Mouse (Mus musculus) heart, adult 2 months (tissue): ENCODE measurements around the gene Cacnb3. TPM values are rescaled to one million over a fixed set of nuclear protein-coding genes. Genes with fewer than 3 reads are reported as not detected.

ENCODE experiments used
- DNase-seq, 2 experiments: peaks; one replicate each; pipeline ENCODE4 v3.0.0; 2021
- H3K27ac ChIP-seq: fragments of 200-600 bp; 2 replicates; pipeline ENCODE4 v1.8.1; 2022
- H3K27me3 ChIP-seq: fragments of 200-500 bp; 2 replicates; pipeline ENCODE4 v1.6.1; 2012; ENCODE audit warnings: mild to moderate bottlenecking, low read length, inconsistent platforms, mixed read lengths; ENCODE audit not compliant: control insufficient read depth, insufficient read depth
- H3K36me3 ChIP-seq: fragments of 200-500 bp; 2 replicates; pipeline ENCODE4 v1.6.1; 2012; ENCODE audit warnings: low read length, inconsistent platforms; ENCODE audit not compliant: control insufficient read depth, insufficient read depth
- H3K4me1 ChIP-seq: fragments of 200-500 bp; 2 replicates; pipeline ENCODE4 v1.6.1; 2011; ENCODE audit warnings: low read length; ENCODE audit not compliant: control insufficient read depth, insufficient read depth
- H3K4me3 ChIP-seq: fragments of 200-600 bp; 2 replicates; pipeline ENCODE4 v1.8.1; 2022
- H3K79me2 ChIP-seq: fragments of 200-500 bp; replicated peaks from 2 replicates; pipeline ENCODE4 v1.6.1; 2012; ENCODE audit warnings: mild to moderate bottlenecking, inconsistent platforms, low read length, moderate library complexity, mixed read lengths; ENCODE audit not compliant: control insufficient read depth, insufficient read depth
- H3K9ac ChIP-seq: fragments of 200-500 bp; 2 replicates; pipeline ENCODE4 v1.6.1; 2012; ENCODE audit warnings: low read depth, mild to moderate bottlenecking, control low read depth, inconsistent platforms, low read length, mixed read lengths
- CTCF ChIP-seq: fragments of 200-600 bp; IDR thresholded peaks from 2 replicates; pipeline ENCODE4 v1.8.1; 2022; ENCODE audit warnings: antibody characterized with exemption, mild to moderate bottlenecking, moderate library complexity
- EP300 ChIP-seq: fragments of 200-500 bp; IDR thresholded peaks from 2 replicates; pipeline ENCODE4 v1.6.1; 2011; ENCODE audit warnings: low read depth, low read length, control low read depth; ENCODE audit not compliant: insufficient read depth
- POLR2A ChIP-seq: fragments of 200-500 bp; IDR thresholded peaks from 2 replicates; pipeline ENCODE4 v1.6.1; 2011; ENCODE audit warnings: mild to moderate bottlenecking, low read depth, low read length, control low read depth; ENCODE audit not compliant: insufficient read depth
- WGBS: fragments of 180-500 bp; shearing (Covaris S2); methylation state at CpG from one replicate; pipeline ENCODE4 v1.1.7; 2018; 5-methylcytosine and 5-hydroxymethylcytosine counted together
- intact Hi-C: fragments of 180-260 bp; cut with DNase I; formaldehyde crosslinking; loops from one replicate; pipeline ENCODE4 v1.15.1; 2025
- polyA plus RNA-seq: library from polyadenylated mRNA; depleted of rRNA; stranded (reverse); fragments of >200 nt; gene quantifications from 2 replicates; pipeline ENCODE4 v1.2.3, GENCODE M21; 2012
- total RNA-seq, 2 experiments: library from RNA; stranded (reverse); gene quantifications; 2 replicates each; pipeline ENCODE4 v1.2.3; 2021

Gene Cacnb3
- total and polyA plus RNA-seq, 3 experiments = 2.6 to 6.5 (median 2.7) TPM

- DNase-seq = peak in 1 of 2 experiments; percentile 41
- Histone ChIP-seq H3K79me2 (no peaks in the 10 kb centered on the region; the same call in 1 of the 2 replicates), H3K27me3 (no peaks in the 10 kb centered on the region), H3K36me3 (no peaks in the 10 kb centered on the region), H3K4me3 (no peak overlapping the region), H3K27ac (peak overlapping the region; percentile 60), H3K4me1 (peaks cover 1% of the 10 kb centered on the region; the same call in 1 of the 2 replicates), H3K9ac (no peak overlapping the region)
- TF ChIP-seq CTCF (no peak), POLR2A (no peak), EP300 (no peak)
- intact Hi-C loops = loop anchor here (1.0 to 2.0 kb wide), 2 partner anchors 36 to 106 kb away; no protein-coding TSS in a partner anchor
- WGBS = 44% methylated on average over 20 of the region's 20 CpGs
Measured at GRCm38 (mm10) chr15:98616362-98617175, 14.1 kb upstream of the Cacnb3 start.

GRCm38 (mm10) chr15:98617176-98617537 lies 13.5 kb upstream of the Cacnb3 start:
- TF ChIP-seq POLR2A (no peak), EP300 (peak; percentile 79; the same call in 1 of the 2 replicates), CTCF (peak; percentile 98)
- Histone ChIP-seq H3K9ac (0 out of 2 replicates have a peak overlapping the region, but pooled peaks have one; percentile 29), H3K36me3 (no peaks in the 10 kb centered on the region), H3K79me2 (no peaks in the 10 kb centered on the region; the same call in 1 of the 2 replicates), H3K4me1 (peaks cover 1% of the 10 kb centered on the region; the same call in 1 of the 2 replicates), H3K27me3 (no peaks in the 10 kb centered on the region), H3K27ac (no peak overlapping the region), H3K4me3 (no peak overlapping the region)
- peak; percentile 74 to 90 for DNase-seq
- intact Hi-C loops = loop anchor here (1.0 to 2.0 kb wide), 2 partner anchors 37 to 106 kb away; no protein-coding TSS in a partner anchor
- under 1% methylated on average over 12 of the region's 12 CpGs for WGBS

- WGBS = 19% methylated on average over 7 of the region's 7 CpGs
- Histone ChIP-seq H3K27ac (no peak overlapping the region), H3K79me2 (no peaks in the 10 kb centered on the region), H3K4me3 (no peak overlapping the region), H3K4me1 (peaks cover 1% of the 10 kb centered on the region; the same call in 1 of the 2 replicates), H3K9ac (no peak overlapping the region), H3K27me3 (no peaks in the 10 kb centered on the region), H3K36me3 (no peaks in the 10 kb centered on the region)
- TF ChIP-seq POLR2A (no peak), EP300 (no peak), CTCF (no peak)
- intact Hi-C loops = no loop called here
- no peak for DNase-seq
Measured at GRCm38 (mm10) chr15:98622199-98622598, 8.4 kb upstream of the Cacnb3 start.

- Histone ChIP-seq H3K27me3 (no peaks in the 10 kb centered on the region), H3K36me3 (no peaks in the 10 kb centered on the region), H3K27ac (no peak overlapping the region), H3K79me2 (no peaks in the 10 kb centered on the region), H3K9ac (no peak overlapping the region), H3K4me3 (no peak overlapping the region), H3K4me1 (no peaks in the 10 kb centered on the region)
- no peak for TF ChIP-seq CTCF
- TF ChIP-seq EP300 = no peak
- no peak for TF ChIP-seq POLR2A
- no peak for DNase-seq
- WGBS = 45% methylated on average over 6 of the region's 6 CpGs
- intact Hi-C loops = no loop called here
Measured at GRCm38 (mm10) chr15:98622721-98623120, 7.9 kb upstream of the Cacnb3 start.

GRCm38 (mm10) chr15:98623361-98623821 lies 7.2 kb upstream of the Cacnb3 start:
- no peak for DNase-seq
- TF ChIP-seq POLR2A = no peak
- no peak for TF ChIP-seq EP300
- no peak for TF ChIP-seq CTCF
- intact Hi-C loops = no loop called here

GRCm38 (mm10) chr15:98626078-98626477 lies 4.6 kb upstream of the Cacnb3 start:
- Histone ChIP-seq H3K36me3 (no peaks in the 10 kb centered on the region), H3K79me2 (no peaks in the 10 kb centered on the region), H3K9ac (no peak overlapping the region), H3K27me3 (peaks cover 2% of the 10 kb centered on the region; the same call in 1 of the 2 replicates), H3K4me3 (no peak overlapping the region), H3K27ac (no peak overlapping the region), H3K4me1 (no peaks in the 10 kb centered on the region; the same call in 1 of the 2 replicates)
- intact Hi-C loops = no loop called here
- TF ChIP-seq POLR2A (no peak), CTCF (no peak), EP300 (no peak)
- 3% methylated on average over 8 of the region's 8 CpGs for WGBS
- DNase-seq = no peak

More at GRCm38 (mm10) chr15:98623361-98623821, 7.2 kb upstream of the Cacnb3 start:
- no peaks in the 10 kb centered on the region for H3K79me2 ChIP-seq
- no peaks in the 10 kb centered on the region for H3K4me1 ChIP-seq
- 55% methylated on average over 5 of the region's 5 CpGs for WGBS
- no peak overlapping the region for H3K9ac ChIP-seq
- no peaks in the 10 kb centered on the region for H3K27me3 ChIP-seq
- no peak overlapping the region for H3K27ac ChIP-seq
- H3K36me3 ChIP-seq = no peaks in the 10 kb centered on the region
- H3K4me3 ChIP-seq = no peak overlapping the region
